Mouse (Mus musculus): ENCODE measurements around the gene Eps8.

Eps8 gene

GRCm38 (mm10) chr6:137661583-137662365, 7.1 kb upstream of the Eps8 start:
- DNase-seq (ENCODE audit: low spot score): no peak

- no peak for DNase-seq (ENCODE audit: low spot score)
These were observed 3.9 kb upstream of the Eps8 start for GRCm38 (mm10) chr6:137658426-137659088.

- DNase-seq (ENCODE audit: low spot score): no peak
These were observed 2.5 kb upstream of the Eps8 start for GRCm38 (mm10) chr6:137657203-137657602.

- no peak for DNase-seq (ENCODE audit: low spot score)
These were observed 5.1 kb downstream of the Eps8 start for GRCm38 (mm10) chr6:137649528-137649927.

- DNase-seq (ENCODE audit: low spot score): peak; percentile 70
These were observed 5.6 kb downstream of the Eps8 start for GRCm38 (mm10) chr6:137649068-137649480.

- DNase-seq (ENCODE audit: low spot score): peak; percentile 10
These were observed 6.3 kb downstream of the Eps8 start for GRCm38 (mm10) chr6:137648110-137649067.

- no peak for DNase-seq (ENCODE audit: low spot score)
These were observed 7.0 kb downstream of the Eps8 start for GRCm38 (mm10) chr6:137647646-137648045.

- DNase-seq (ENCODE audit: low spot score): no peak
These were observed 8.0 kb downstream of the Eps8 start for GRCm38 (mm10) chr6:137646726-137647125.

- no peak for DNase-seq (ENCODE audit: low spot score)
These were observed 9.8 kb downstream of the Eps8 start for GRCm38 (mm10) chr6:137644893-137645292.

GRCm38 (mm10) chr6:137643814-137644213, 10.9 kb downstream of the Eps8 start:
- DNase-seq (ENCODE audit: low spot score): no peak

GRCm38 (mm10) chr6:137641642-137642041, 13.0 kb downstream of the Eps8 start:
- no peak for DNase-seq (ENCODE audit: low spot score)

- no peak for DNase-seq (ENCODE audit: low spot score)
These were observed 15.7 kb downstream of the Eps8 start for GRCm38 (mm10) chr6:137638834-137639567.

GRCm38 (mm10) chr6:137637443-137637842, 17.2 kb downstream of the Eps8 start:
- no peak for DNase-seq (ENCODE audit: low spot score)

- no peak for DNase-seq (ENCODE audit: low spot score)
These were observed 18.5 kb downstream of the Eps8 start for GRCm38 (mm10) chr6:137636131-137636530.

- no peak for DNase-seq (ENCODE audit: low spot score)
These were observed 21.1 kb downstream of the Eps8 start for GRCm38 (mm10) chr6:137633626-137634025.

- DNase-seq (ENCODE audit: low spot score): no peak
These were observed 21.6 kb downstream of the Eps8 start for GRCm38 (mm10) chr6:137633121-137633520.

GRCm38 (mm10) chr6:137630387-137630786, 24.3 kb downstream of the Eps8 start:
- no peak for DNase-seq (ENCODE audit: low spot score)

- DNase-seq (ENCODE audit: low spot score): no peak
These were observed 25.0 kb downstream of the Eps8 start for GRCm38 (mm10) chr6:137629603-137630231.

GRCm38 (mm10) chr6:137628715-137629114, 26.0 kb downstream of the Eps8 start:
- DNase-seq (ENCODE audit: low spot score): no peak

GRCm38 (mm10) chr6:137621021-137621420, 33.7 kb downstream of the Eps8 start:
- no peak for DNase-seq (ENCODE audit: low spot score)

- DNase-seq (ENCODE audit: low spot score): no peak
These were observed 40.8 kb downstream of the Eps8 start for GRCm38 (mm10) chr6:137613903-137614302.
